25 mouse cellular contexts compared by ENCODE assay signal in genomic region chr1:18968935-18969334, GRCm38 (mm10).
A peak's percentile ranks its signal among the peaks of the same experiment; 100 is the strongest.
DNase-seq lines count a peak whose midpoint lies in the region; ATAC-seq lines count a peak whose summit lies in the region.
"Had no signal": no experiment of that assay in that cellular context is flagged by ENCODE, and none has a peak within 500 bp of the region (broad histone marks: within the 10 kb centered on the region; RNA-seq: fewer than 3 reads in every experiment).

No protein-coding gene starts in this region.

- H3K4me1 ChIP-seq in embryonic facial prominence, embryonic 13.5 days, result no peaks in the 10 kb centered on the region
- no peaks in the 10 kb centered on the region for H3K4me1 ChIP-seq in embryonic facial prominence, embryonic 10.5 days
- no peaks in the 10 kb centered on the region for H3K4me1 ChIP-seq in heart, embryonic 12.5 days (replicated peaks)
- H3K4me1 ChIP-seq in midbrain, embryonic 13.5 days (replicated peaks), result no peaks in the 10 kb centered on the region
- no peaks in the 10 kb centered on the region for H3K4me1 ChIP-seq in midbrain, embryonic 15.5 days
- no peaks in the 10 kb centered on the region for H3K4me1 ChIP-seq in neural tube, embryonic 12.5 days
- H3K4me1 ChIP-seq: forebrain, embryonic 12.5 days; forebrain, embryonic 15.5 days had no signal

- peak; percentile 72; the same call in 1 of the 2 replicates for ATAC-seq in embryonic facial prominence, embryonic 13.5 days (ENCODE audit: insufficient number of reproducible peaks, insufficient read depth, low FRiP score, low TSS enrichment, low read depth)
- ATAC-seq in heart, embryonic 12.5 days (ENCODE audit: insufficient number of reproducible peaks, low FRiP score), result no peak
- ATAC-seq in midbrain, embryonic 13.5 days, result 0 out of 2 replicates have a peak, but pooled peaks have one; percentile 9
- no peak for ATAC-seq in midbrain, embryonic 15.5 days (replicated peaks)
- ATAC-seq in neural tube, embryonic 12.5 days (ENCODE audit: low FRiP score, low read depth), result 0 out of 2 replicates have a peak, but pooled peaks have one; percentile 13
- ATAC-seq: activated CD4-positive, CD25-positive, alpha-beta regulatory T cell, adult 4 months; CD4-positive, CD25-positive, alpha-beta regulatory T cell, adult 4 months; forebrain, embryonic 15.5 days; forebrain, postnatal 0 days; Patski had no signal

- no peak overlapping the region for H3K9ac ChIP-seq in embryonic facial prominence, embryonic 13.5 days
- no peak overlapping the region for H3K9ac ChIP-seq in heart, embryonic 12.5 days
- H3K9ac ChIP-seq in midbrain, embryonic 13.5 days (replicated peaks), result no peak overlapping the region
- H3K9ac ChIP-seq in midbrain, embryonic 15.5 days, result no peak overlapping the region
- H3K9ac ChIP-seq in neural tube, embryonic 12.5 days, result no peak overlapping the region
- H3K9ac ChIP-seq: forebrain, embryonic 12.5 days; forebrain, embryonic 15.5 days; forebrain, postnatal 0 days had no signal

- H3K9me3 ChIP-seq in embryonic facial prominence, embryonic 13.5 days, result no peaks in the 10 kb centered on the region
- H3K9me3 ChIP-seq in embryonic facial prominence, embryonic 10.5 days, result no peaks in the 10 kb centered on the region
- H3K9me3 ChIP-seq in heart, embryonic 12.5 days (replicated peaks), result no peaks in the 10 kb centered on the region
- H3K9me3 ChIP-seq in midbrain, embryonic 13.5 days, result no peaks in the 10 kb centered on the region
- H3K9me3 ChIP-seq in midbrain, embryonic 15.5 days, result no peaks in the 10 kb centered on the region
- no peaks in the 10 kb centered on the region for H3K9me3 ChIP-seq in neural tube, embryonic 12.5 days
- H3K9me3 ChIP-seq: forebrain, embryonic 12.5 days; forebrain, embryonic 15.5 days had no signal

- no peak overlapping the region for H3K4me2 ChIP-seq in embryonic facial prominence, embryonic 13.5 days
- H3K4me2 ChIP-seq in heart, embryonic 12.5 days, result no peak overlapping the region
- H3K4me2 ChIP-seq in midbrain, embryonic 13.5 days (replicated peaks), result no peak overlapping the region
- H3K4me2 ChIP-seq in midbrain, embryonic 15.5 days, result no peak overlapping the region
- H3K4me2 ChIP-seq in neural tube, embryonic 12.5 days (replicated peaks), result no peak overlapping the region
- H3K4me2 ChIP-seq: forebrain, embryonic 12.5 days; forebrain, embryonic 15.5 days had no signal

- H3K36me3 ChIP-seq in embryonic facial prominence, embryonic 13.5 days, result no peaks in the 10 kb centered on the region
- H3K36me3 ChIP-seq in embryonic facial prominence, embryonic 10.5 days (replicated peaks), result no peaks in the 10 kb centered on the region
- H3K36me3 ChIP-seq in heart, embryonic 12.5 days, result no peaks in the 10 kb centered on the region
- H3K36me3 ChIP-seq in midbrain, embryonic 13.5 days, result no peaks in the 10 kb centered on the region
- H3K36me3 ChIP-seq in midbrain, embryonic 15.5 days (replicated peaks), result no peaks in the 10 kb centered on the region
- no peaks in the 10 kb centered on the region for H3K36me3 ChIP-seq in neural tube, embryonic 12.5 days
- H3K36me3 ChIP-seq: forebrain, embryonic 12.5 days; forebrain, embryonic 15.5 days; G1E had no signal

- WGBS in embryonic facial prominence, embryonic 13.5 days, result 75% methylated on average over 2 of the region's 2 CpGs
- 77% methylated on average over 2 of the region's 2 CpGs for WGBS in embryonic facial prominence, embryonic 10.5 days
- WGBS in heart, embryonic 12.5 days, result 66% methylated on average over 2 of the region's 2 CpGs
- 91% methylated on average over 2 of the region's 2 CpGs for WGBS in midbrain, embryonic 13.5 days
- 83% methylated on average over 2 of the region's 2 CpGs for WGBS in midbrain, embryonic 15.5 days
- WGBS in neural tube, embryonic 12.5 days, result 72% methylated on average over 2 of the region's 2 CpGs

- no peak for DNase-seq in embryonic facial prominence, embryonic 10.5 days (ENCODE audit: low spot score)
- DNase-seq in heart, adult 11 months, result peak; percentile 64
- no peak for DNase-seq in neural tube, embryonic 10.5 days (ENCODE audit: extremely low spot score, low spot score)
- DNase-seq: adrenal gland, adult 8-10 months; adrenal gland, postnatal 14 days; adrenal gland, postnatal 36 days; B cell, adult 2 months; cerebellum, adult 11-12 months; cerebellum, adult 2 months; cerebellum, adult 9-10 months; cerebellum, postnatal 10 days; cerebellum, postnatal 25 days; forebrain, postnatal 0 days had no signal

- H3K4me3 ChIP-seq in embryonic facial prominence, embryonic 13.5 days, result no peak overlapping the region
- H3K4me3 ChIP-seq in embryonic facial prominence, embryonic 10.5 days, result no peak overlapping the region
- H3K4me3 ChIP-seq in heart, embryonic 12.5 days, result no peak overlapping the region
- H3K4me3 ChIP-seq in midbrain, embryonic 13.5 days (replicated peaks), result no peak overlapping the region
- no peak overlapping the region for H3K4me3 ChIP-seq in midbrain, embryonic 15.5 days
- H3K4me3 ChIP-seq in neural tube, embryonic 12.5 days, result no peak overlapping the region
- H3K4me3 ChIP-seq: forebrain, embryonic 12.5 days; forebrain, embryonic 15.5 days had no signal

- H3K27ac ChIP-seq in embryonic facial prominence, embryonic 13.5 days, result no peak overlapping the region
- H3K27ac ChIP-seq in embryonic facial prominence, embryonic 10.5 days (replicated peaks), result no peak overlapping the region
- no peak overlapping the region for H3K27ac ChIP-seq in heart, embryonic 12.5 days (ENCODE audit: poor library complexity, severe bottlenecking)
- H3K27ac ChIP-seq in midbrain, embryonic 13.5 days, result no peak overlapping the region
- no peak overlapping the region for H3K27ac ChIP-seq in midbrain, embryonic 15.5 days
- H3K27ac ChIP-seq in neural tube, embryonic 12.5 days, result no peak overlapping the region
- H3K27ac ChIP-seq: forebrain, embryonic 12.5 days; forebrain, embryonic 15.5 days had no signal

- H3K27me3 ChIP-seq in embryonic facial prominence, embryonic 13.5 days, result no peaks in the 10 kb centered on the region
- H3K27me3 ChIP-seq in embryonic facial prominence, embryonic 10.5 days (replicated peaks; ENCODE audit: low read depth, poor library complexity, severe bottlenecking), result no peaks in the 10 kb centered on the region
- no peaks in the 10 kb centered on the region; the same call in 1 of the 2 replicates for H3K27me3 ChIP-seq in heart, embryonic 12.5 days (replicated peaks)
- no peaks in the 10 kb centered on the region for H3K27me3 ChIP-seq in midbrain, embryonic 13.5 days
- H3K27me3 ChIP-seq in midbrain, embryonic 15.5 days (replicated peaks), result no peaks in the 10 kb centered on the region
- no peaks in the 10 kb centered on the region for H3K27me3 ChIP-seq in neural tube, embryonic 12.5 days (replicated peaks)
- H3K27me3 ChIP-seq: CH12.LX; forebrain, embryonic 12.5 days; forebrain, embryonic 15.5 days had no signal

Comparison
In these comparisons a context has a peak if more than half of its experiments do, and no peak if none do; other contexts are left out.
1. ATAC-seq: peak in embryonic facial prominence, embryonic 13.5 days (single experiment), midbrain, embryonic 13.5 days (single experiment) and neural tube, embryonic 12.5 days (single experiment); none in heart, embryonic 12.5 days (single experiment) and midbrain, embryonic 15.5 days (single experiment).